Mouse (Mus musculus): ENCODE data around the gene Hbb-bt. TPM values are rescaled to one million over a fixed set of nuclear protein-coding genes. Genes with fewer than 3 reads are reported as not detected.
"Not testable (repeated sequence)": the region's sequence is repeated elsewhere in the genome, so short reads cannot be mapped to it uniquely, and the experiment has no call there.

The Hbb-bt gene
- total and polyA plus RNA-seq, 3 experiments: 0.42 to 5.6 (median 4.3) TPM

GRCm38 (mm10) chr7:103840268-103840667 lies 26.5 kb upstream of the Hbb-bt start, which contains the start of gene Hbb-bh2:
Hbb-bh2 (minus strand) TSS chr7:103840520.
- in situ Hi-C loops (cut with MboI; ENCODE audit: low pct_ligation_motif_present, low pct_unique_long_range_greater_than_20kb, low sequenced_read_pairs): no loop called here
- dilution Hi-C loops (cut with MboI; ENCODE audit: extremely low pct_ligation_motif_present, extremely low pct_unique_long_range_greater_than_20kb, low sequenced_read_pairs): no loop called here
- TF ChIP-seq UBTF (IDR thresholded peaks at IDR 0.05; ENCODE audit: low read depth, low read length) (no peak), CTCF (conservative IDR thresholded peaks at IDR 0.05 in 1 of 2, IDR thresholded peaks at IDR 0.05 in 1 of 2; ENCODE audit: low read depth in 2 of 2, low read length in 2 of 2) (no peak), IRF4 (IDR thresholded peaks at IDR 0.05; ENCODE audit: low read depth, low read length) (no peak), ZKSCAN1 (IDR thresholded peaks at IDR 0.05; ENCODE audit: borderline replicate concordance, low read depth, low read length) (no peak), MAFK (IDR thresholded peaks at IDR 0.05; ENCODE audit: insufficient replicate concordance, low read length) (no peak), PAX5 (IDR thresholded peaks at IDR 0.05; ENCODE audit: low read length) (no peak), ZMIZ1 (IDR thresholded peaks at IDR 0.05; ENCODE audit: low read depth, low read length) (no peak), ZNF384 (IDR thresholded peaks at IDR 0.05; ENCODE audit: low read depth, low read length) (no peak), NRF1 (IDR thresholded peaks at IDR 0.05; ENCODE audit: low read depth, low read length) (no peak), TBP (conservative IDR thresholded peaks at IDR 0.05; ENCODE audit: low read depth, low read length) (no peak), NELFE (IDR thresholded peaks at IDR 0.05; ENCODE audit: low read depth, low read length) (no peak), MXI1 (IDR thresholded peaks at IDR 0.05; ENCODE audit: low read depth, low read length) (no peak), SIN3A (IDR thresholded peaks at IDR 0.05; ENCODE audit: low read length) (no peak), USF1 (IDR thresholded peaks at IDR 0.05; ENCODE audit: low read depth, low read length) (no peak), KAT2A (IDR thresholded peaks at IDR 0.05; ENCODE audit: insufficient replicate concordance, low read length) (no peak), CHD1 (IDR thresholded peaks at IDR 0.05; ENCODE audit: low read depth, low read length) (no peak), E2F4 (IDR thresholded peaks at IDR 0.05; ENCODE audit: insufficient replicate concordance, low read depth, low read length) (no peak), JUN (IDR thresholded peaks at IDR 0.05; ENCODE audit: insufficient read depth, low read depth, low read length) (no peak), POLR2AphosphoS2 (IDR thresholded peaks at IDR 0.05; ENCODE audit: low read depth, low read length) (no peak), MEF2A (IDR thresholded peaks at IDR 0.05; ENCODE audit: borderline replicate concordance, low read depth, low read length) (no peak)
- no peak for DNase-seq (ENCODE audit: extremely low read depth)
- Histone ChIP-seq H3K4me3 (replicated peaks in 1 of 3; ENCODE audit: low read depth in 2 of 3, low read length in 2 of 3, poor library complexity in 1 of 3) (no peak within 1 kb of the TSS), H3K79me2 (replicated peaks; ENCODE audit: control insufficient read depth, extremely low read depth, insufficient read depth, poor library complexity, severe bottlenecking) (no peaks in the 10 kb centered on the region), H3K9me3 (replicated peaks; ENCODE audit: low read length) (no peaks in the 10 kb centered on the region), H3K27me3 (replicated peaks) (no peaks in the 10 kb centered on the region), H3K4me2 (ENCODE audit: insufficient read depth, low read depth, poor library complexity, severe bottlenecking) (no peak within 1 kb of the TSS), H3K36me3 (replicated peaks in 1 of 2; ENCODE audit: control insufficient read depth in 1 of 2, insufficient read depth in 1 of 2, low read length in 1 of 2) (no peaks in the 10 kb centered on the region), H3K4me1 (ENCODE audit: control insufficient read depth in 1 of 2, insufficient read depth in 2 of 2) (peaks cover 0 to 8% of the 10 kb centered on the region in 2 experiments; a peak in 2 of 4 replicates), H3K27ac (ENCODE audit: insufficient read depth, low read depth) (no peak within 1 kb of the TSS), H3K9ac (ENCODE audit: insufficient read depth, low read depth) (no peak within 1 kb of the TSS)

- Histone ChIP-seq H3K4me1 (ENCODE audit: control insufficient read depth in 1 of 2, insufficient read depth in 2 of 2) (peaks cover 0 to 3% of the 10 kb centered on the region in 2 experiments; a peak in 1 of 4 replicates), H3K27me3 (replicated peaks) (no peaks in the 10 kb centered on the region), H3K36me3 (replicated peaks in 1 of 2; ENCODE audit: control insufficient read depth in 1 of 2, insufficient read depth in 1 of 2, low read length in 1 of 2) (no peaks in the 10 kb centered on the region), H3K27ac (ENCODE audit: insufficient read depth, low read depth) (no peak within 1 kb of the TSS), H3K4me2 (ENCODE audit: insufficient read depth, low read depth, poor library complexity, severe bottlenecking) (no peak within 1 kb of the TSS), H3K9ac (ENCODE audit: insufficient read depth, low read depth) (no peak within 1 kb of the TSS), H3K9me3 (replicated peaks; ENCODE audit: low read length) (no peaks in the 10 kb centered on the region), H3K79me2 (replicated peaks; ENCODE audit: control insufficient read depth, extremely low read depth, insufficient read depth, poor library complexity, severe bottlenecking) (no peaks in the 10 kb centered on the region), H3K4me3 (replicated peaks in 1 of 3; ENCODE audit: low read depth in 2 of 3, low read length in 2 of 3, poor library complexity in 1 of 3) (no peak within 1 kb of the TSS)
- no peak for DNase-seq (ENCODE audit: extremely low read depth)
- in situ Hi-C loops (cut with MboI; ENCODE audit: low pct_ligation_motif_present, low pct_unique_long_range_greater_than_20kb, low sequenced_read_pairs): no loop called here
- dilution Hi-C loops (cut with MboI; ENCODE audit: extremely low pct_ligation_motif_present, extremely low pct_unique_long_range_greater_than_20kb, low sequenced_read_pairs): no loop called here
- TF ChIP-seq CTCF (conservative IDR thresholded peaks at IDR 0.05 in 1 of 2, IDR thresholded peaks at IDR 0.05 in 1 of 2; ENCODE audit: low read depth in 2 of 2, low read length in 2 of 2) (no peak), BHLHE40 (IDR thresholded peaks at IDR 0.05; ENCODE audit: low read depth, low read length) (no peak), TCF12 (IDR thresholded peaks at IDR 0.05; ENCODE audit: low read depth, low read length) (no peak), GABPA (IDR thresholded peaks at IDR 0.05; ENCODE audit: insufficient replicate concordance, low read depth, low read length) (no peak), KAT2A (IDR thresholded peaks at IDR 0.05; ENCODE audit: insufficient replicate concordance, low read length) (no peak)
Observed at GRCm38 (mm10) chr7:103827808-103828207, 14.0 kb upstream of the Hbb-bt start, which contains the start of gene Hbb-bs. Hbb-bs (minus strand) TSS chr7:103828096.

GRCm38 (mm10) chr7:103827139-103827538 lies 13.3 kb upstream of the Hbb-bt start:
- H3K9ac ChIP-seq (ENCODE audit: insufficient read depth, low read depth); H3K79me2 ChIP-seq (replicated peaks; ENCODE audit: control insufficient read depth, extremely low read depth, insufficient read depth, poor library complexity, severe bottlenecking); H3K27ac ChIP-seq (ENCODE audit: insufficient read depth, low read depth); H3K27me3 ChIP-seq (replicated peaks); H3K9me3 ChIP-seq (replicated peaks; ENCODE audit: low read length); DNase-seq (ENCODE audit: extremely low read depth); H3K4me3 ChIP-seq (replicated peaks in 1 of 3; ENCODE audit: low read depth in 2 of 3, low read length in 2 of 3, poor library complexity in 1 of 3); dilution Hi-C loops (cut with MboI; ENCODE audit: extremely low pct_ligation_motif_present, extremely low pct_unique_long_range_greater_than_20kb, low sequenced_read_pairs); H3K4me2 ChIP-seq (ENCODE audit: insufficient read depth, low read depth, poor library complexity, severe bottlenecking); H3K36me3 ChIP-seq (replicated peaks in 1 of 2; ENCODE audit: control insufficient read depth in 1 of 2, insufficient read depth in 1 of 2, low read length in 1 of 2); in situ Hi-C loops (cut with MboI; ENCODE audit: low pct_ligation_motif_present, low pct_unique_long_range_greater_than_20kb, low sequenced_read_pairs); H3K4me1 ChIP-seq (ENCODE audit: control insufficient read depth in 1 of 2, insufficient read depth in 2 of 2): not testable (repeated sequence)
